Mouse (Mus musculus): ENCODE measurements around the gene Afg1l. TPM values are rescaled to one million over a fixed set of nuclear protein-coding genes. Genes with fewer than 3 reads are reported as not detected.
A peak's percentile ranks its signal among the peaks of the same experiment; 100 is the strongest.

Afg1l gene
- polyA plus RNA-seq, 1 experiment from 2014 or later, result 13.4 TPM

DNA sequence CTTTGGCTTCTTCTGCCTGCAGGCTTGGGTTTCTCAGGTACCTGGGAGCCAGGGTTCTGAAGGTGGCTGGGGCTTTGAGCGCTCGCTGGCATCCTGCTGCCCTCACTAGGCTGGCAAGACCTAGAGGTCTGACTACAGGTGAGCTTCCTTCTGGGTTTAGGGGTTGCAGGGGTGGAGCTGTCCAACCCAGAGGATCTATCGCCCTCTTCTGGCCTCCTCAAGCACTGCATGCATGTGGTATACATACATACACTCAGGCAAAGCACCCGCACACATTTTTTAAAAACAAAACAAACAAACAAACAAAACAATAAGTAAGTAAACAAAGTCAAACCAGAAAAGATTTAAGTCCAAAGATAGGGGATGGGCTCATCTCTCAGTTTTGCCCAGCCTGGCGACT, 187.0 kb downstream of the Afg1l start:
- no peak overlapping the region for H3K9ac ChIP-seq (ENCODE audit: low read depth, low read length)
- ATAC-seq (replicated peaks; ENCODE audit: insufficient number of reproducible peaks, low FRiP score, low TSS enrichment), result no peak; the same call in 1 of the 2 replicates

DNA sequence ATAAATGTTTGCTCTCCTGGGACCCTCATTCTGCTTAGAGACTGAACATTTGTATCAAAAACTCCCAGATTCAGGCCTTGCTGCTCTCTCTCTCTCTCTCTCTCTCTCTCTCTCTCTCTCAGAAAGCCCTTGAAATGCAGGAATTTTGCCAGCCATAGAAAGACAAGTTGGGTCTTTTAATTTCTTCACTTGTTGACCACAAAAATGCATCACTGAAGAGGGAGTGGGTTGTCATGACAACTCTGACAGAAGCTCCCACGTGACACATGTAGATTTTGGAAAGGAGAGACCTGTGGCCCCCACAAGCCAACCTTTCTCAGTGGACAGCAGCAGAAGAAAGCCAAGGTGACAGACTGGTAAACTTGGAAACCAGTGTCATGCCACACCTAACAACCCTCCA, 190.7 kb downstream of the Afg1l start:
- Histone ChIP-seq H3K9ac (ENCODE audit: low read depth, low read length) (no peak overlapping the region), H3K27ac (ENCODE audit: low read depth, low read length) (no peak overlapping the region), H3K4me2 (no peak overlapping the region), H3K36me3 (ENCODE audit: control insufficient read depth, insufficient read depth, low read length) (no peaks in the 10 kb centered on the region), H3K9me3 (replicated peaks; ENCODE audit: control insufficient read depth, low read length) (no peaks in the 10 kb centered on the region; the same call in 1 of the 2 replicates), H3K4me3 (ENCODE audit: low read depth, low read length) (no peak overlapping the region), H3K4me1 (ENCODE audit: control insufficient read depth, insufficient read depth, low read length) (no peaks in the 10 kb centered on the region), H3K27me3 (ENCODE audit: control insufficient read depth, insufficient read depth, low read length) (no peaks in the 10 kb centered on the region)
- WGBS (ENCODE audit: insufficient replicate concordance), result 58% methylated on average over 1 of the region's 1 CpGs
- ATAC-seq (replicated peaks; ENCODE audit: insufficient number of reproducible peaks, low FRiP score, low TSS enrichment), result no peak

More for the DNA sequence above, 187.0 kb downstream of the Afg1l start:
- H3K9me3 ChIP-seq (replicated peaks; ENCODE audit: control insufficient read depth, low read length), result no peaks in the 10 kb centered on the region; the same call in 1 of the 2 replicates
- no peaks in the 10 kb centered on the region for H3K36me3 ChIP-seq (ENCODE audit: control insufficient read depth, insufficient read depth, low read length)
- H3K4me2 ChIP-seq, result no peak overlapping the region
- no peak overlapping the region for H3K27ac ChIP-seq (ENCODE audit: low read depth, low read length)
- no peak overlapping the region for H3K4me3 ChIP-seq (ENCODE audit: low read depth, low read length)
- H3K27me3 ChIP-seq (ENCODE audit: control insufficient read depth, insufficient read depth, low read length), result no peaks in the 10 kb centered on the region
- H3K4me1 ChIP-seq (ENCODE audit: control insufficient read depth, insufficient read depth, low read length), result peaks cover 4% of the 10 kb centered on the region; the same call in 1 of the 2 replicates
- WGBS (ENCODE audit: insufficient replicate concordance), result 60% methylated on average over 5 of the region's 5 CpGs

DNA sequence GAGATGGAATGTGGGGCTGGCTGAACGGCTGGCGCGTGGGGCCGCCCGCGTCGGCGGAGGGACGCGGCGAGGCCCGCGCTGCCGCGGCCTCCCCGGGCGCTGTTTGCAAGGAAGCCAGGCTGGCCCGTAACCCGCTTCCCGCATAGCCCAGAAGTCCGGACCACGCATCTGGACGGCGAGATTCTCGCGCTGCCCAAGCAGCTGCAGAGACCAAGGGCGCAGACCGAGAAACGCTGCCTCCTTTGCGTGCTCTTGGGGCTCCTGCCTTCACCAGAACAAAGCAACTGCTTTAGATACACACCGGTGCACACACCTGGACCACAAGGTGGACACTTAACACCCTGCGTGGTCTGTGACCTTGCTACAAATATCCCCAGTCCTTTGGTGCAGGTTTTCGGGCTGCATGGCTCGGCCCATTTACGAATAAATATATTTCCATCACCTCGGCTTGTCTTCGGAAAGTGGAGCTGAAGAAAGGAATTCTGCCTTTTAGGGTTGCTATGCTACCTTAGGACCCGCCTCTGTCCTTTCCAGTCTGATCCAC, 200.0 kb downstream of the Afg1l start:
- H3K9ac ChIP-seq (ENCODE audit: low read depth, low read length), result peak overlapping the region; percentile 67
- no peak for ATAC-seq (replicated peaks; ENCODE audit: insufficient number of reproducible peaks, low FRiP score, low TSS enrichment)
- H3K4me1 ChIP-seq (ENCODE audit: control insufficient read depth, insufficient read depth, low read length), result peaks cover 20% of the 10 kb centered on the region
- WGBS (ENCODE audit: insufficient replicate concordance), result 2% methylated on average over 28 of the region's 38 CpGs
- peak overlapping the region; percentile 59 for H3K4me3 ChIP-seq (ENCODE audit: low read depth, low read length)
- peak overlapping the region; percentile 88 for H3K27ac ChIP-seq (ENCODE audit: low read depth, low read length)
- H3K36me3 ChIP-seq (ENCODE audit: control insufficient read depth, insufficient read depth, low read length), result no peaks in the 10 kb centered on the region
- no peaks in the 10 kb centered on the region for H3K27me3 ChIP-seq (ENCODE audit: control insufficient read depth, insufficient read depth, low read length)
- H3K9me3 ChIP-seq (replicated peaks; ENCODE audit: control insufficient read depth, low read length), result no peaks in the 10 kb centered on the region
- H3K4me2 ChIP-seq, result peak overlapping the region; percentile 96

DNA sequence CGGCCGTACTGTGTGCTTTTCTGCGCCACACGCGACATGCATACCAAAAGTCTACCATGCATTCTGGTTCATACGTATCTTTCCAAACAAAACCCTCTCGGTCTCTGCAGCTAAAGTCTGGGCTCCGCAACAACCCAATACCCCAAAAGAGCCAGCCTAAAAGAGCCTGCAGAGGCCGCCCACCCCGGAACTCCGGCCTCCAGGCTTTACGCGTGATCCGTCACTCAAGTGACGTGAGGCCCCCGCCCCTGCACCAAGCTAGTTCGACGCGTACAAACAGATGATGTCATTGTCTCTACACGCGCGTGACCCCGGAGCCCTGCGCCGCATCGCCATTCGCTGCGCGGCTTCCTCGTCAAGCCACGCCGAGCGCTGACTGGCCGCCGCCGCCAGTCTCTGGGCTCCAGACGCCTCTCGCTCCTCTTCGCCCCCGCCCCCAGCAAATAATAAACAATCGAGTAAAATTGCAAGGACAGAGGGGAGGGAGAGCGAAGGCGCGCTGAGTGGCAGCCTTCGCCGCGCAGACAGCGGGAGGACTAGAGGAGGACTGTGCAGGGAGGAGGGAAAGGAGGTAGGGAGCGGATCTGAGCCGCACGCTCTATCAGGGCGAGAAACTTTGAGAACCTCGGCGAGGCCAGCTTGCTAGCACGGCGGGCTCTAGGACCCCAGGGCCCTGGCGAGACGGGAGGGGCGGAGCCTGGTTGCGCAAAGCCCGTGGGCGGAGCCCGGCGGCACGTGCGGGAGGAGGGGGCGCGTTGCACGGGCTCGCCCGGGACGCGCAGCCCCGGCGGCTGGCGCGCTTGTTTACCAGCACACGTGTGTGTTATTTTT, 200.7 kb downstream of the Afg1l start:
- peak overlapping the region; percentile 59 for H3K4me3 ChIP-seq (ENCODE audit: low read depth, low read length)
- peak; percentile 86 for ATAC-seq (replicated peaks; ENCODE audit: insufficient number of reproducible peaks, low FRiP score, low TSS enrichment)
- H3K4me1 ChIP-seq (ENCODE audit: control insufficient read depth, insufficient read depth, low read length), result peaks cover 20% of the 10 kb centered on the region
- H3K27ac ChIP-seq (ENCODE audit: low read depth, low read length), result peak overlapping the region; percentile 88
- peak overlapping the region; percentile 88 for H3K9ac ChIP-seq (ENCODE audit: low read depth, low read length)
- no peaks in the 10 kb centered on the region for H3K27me3 ChIP-seq (ENCODE audit: control insufficient read depth, insufficient read depth, low read length)
- under 1% methylated on average over 76 of the region's 78 CpGs for WGBS (ENCODE audit: insufficient replicate concordance)
- no peaks in the 10 kb centered on the region for H3K36me3 ChIP-seq (ENCODE audit: control insufficient read depth, insufficient read depth, low read length)
- H3K9me3 ChIP-seq (replicated peaks; ENCODE audit: control insufficient read depth, low read length), result no peaks in the 10 kb centered on the region
- peak overlapping the region; percentile 96 for H3K4me2 ChIP-seq

DNA sequence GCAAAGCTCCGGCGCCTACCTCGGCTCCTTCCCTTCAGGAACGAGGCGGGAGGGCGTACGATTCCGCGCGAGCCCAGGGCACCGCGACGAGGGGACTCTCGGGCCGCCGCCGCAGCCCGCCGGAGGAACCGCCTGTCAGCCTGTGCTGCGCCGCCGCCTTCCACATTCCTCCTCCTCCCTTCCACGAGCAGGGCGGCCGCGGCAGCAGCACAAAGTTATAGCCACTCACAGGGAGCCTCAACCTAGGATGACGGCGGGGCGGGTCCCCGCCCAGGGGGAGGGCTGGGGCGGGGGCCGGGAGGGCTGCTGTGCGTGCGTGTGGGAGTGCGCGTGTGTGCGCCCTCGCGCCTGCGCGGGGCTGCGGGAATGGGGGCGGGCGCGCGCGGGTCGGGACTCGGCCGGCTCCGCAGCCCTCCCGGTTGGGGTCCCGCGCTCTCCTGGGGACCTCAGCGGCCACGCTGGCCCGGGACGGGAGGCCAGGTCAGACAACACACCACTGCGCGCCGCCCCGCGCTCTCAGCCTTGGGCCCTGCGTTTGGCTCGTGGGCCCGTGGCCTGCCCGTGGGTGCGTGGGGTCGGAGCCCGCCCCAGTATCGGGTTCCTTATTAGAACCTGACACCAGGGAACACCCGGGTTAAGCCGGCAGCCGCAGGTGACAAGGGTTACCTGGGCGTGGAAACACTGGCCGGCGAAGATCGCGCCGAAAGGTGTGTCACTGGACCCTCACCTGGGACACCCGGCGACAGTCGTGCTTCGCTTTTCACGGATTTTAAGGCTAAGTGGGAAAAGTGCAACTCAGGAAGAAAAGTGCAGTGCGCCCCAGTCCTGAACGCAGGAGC, 201.6 kb downstream of the Afg1l start, which contains the start of gene Foxo3:
Gene Foxo3, minus strand, starts transcription at position 249 of the 839 bp plus-strand sequence.
- under 1% methylated on average over 62 of the region's 88 CpGs for WGBS (ENCODE audit: insufficient replicate concordance)

DNA sequence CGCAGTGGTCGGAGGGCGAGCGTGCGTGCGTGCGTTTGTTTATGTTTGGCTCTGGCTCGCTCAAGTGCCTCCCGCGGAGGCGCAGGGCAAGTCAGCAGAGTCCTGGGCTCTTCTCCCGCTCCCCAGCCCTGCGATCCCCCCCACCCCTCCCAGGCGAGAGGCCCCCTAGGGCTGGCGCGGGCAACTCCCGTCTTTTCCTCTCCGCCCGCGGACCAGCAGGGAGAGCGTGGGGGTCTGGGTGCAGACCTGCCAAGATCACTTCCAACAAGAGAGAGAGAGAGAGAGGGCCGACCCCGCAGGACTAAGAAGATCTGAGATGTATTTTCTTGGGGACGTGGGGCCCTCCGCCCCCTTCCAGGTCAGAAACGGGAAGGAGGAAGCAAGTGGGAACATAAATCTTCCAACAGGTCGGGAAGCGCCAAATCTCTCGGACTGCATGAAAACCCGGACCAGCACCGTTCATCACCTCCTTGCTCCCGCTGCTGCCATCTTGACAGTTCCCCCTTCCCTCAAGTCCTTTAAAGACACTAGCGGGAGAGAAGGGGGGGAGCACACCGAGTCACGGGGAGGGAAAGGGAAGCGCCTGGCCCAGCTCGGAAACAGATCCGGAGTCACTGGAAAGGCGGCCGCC, 202.4 kb downstream of the Afg1l start:
- no peaks in the 10 kb centered on the region for H3K27me3 ChIP-seq (ENCODE audit: control insufficient read depth, insufficient read depth, low read length)
- 2% methylated on average over 38 of the region's 40 CpGs for WGBS (ENCODE audit: insufficient replicate concordance)
- no peak for ATAC-seq (replicated peaks; ENCODE audit: insufficient number of reproducible peaks, low FRiP score, low TSS enrichment)
- H3K9me3 ChIP-seq (replicated peaks; ENCODE audit: control insufficient read depth, low read length), result no peaks in the 10 kb centered on the region
- H3K27ac ChIP-seq (ENCODE audit: low read depth, low read length), result peak overlapping the region; percentile 88
- no peaks in the 10 kb centered on the region for H3K36me3 ChIP-seq (ENCODE audit: control insufficient read depth, insufficient read depth, low read length)
- peaks cover 32% of the 10 kb centered on the region for H3K4me1 ChIP-seq (ENCODE audit: control insufficient read depth, insufficient read depth, low read length)
- H3K4me3 ChIP-seq (ENCODE audit: low read depth, low read length), result peak overlapping the region; percentile 59
- peak overlapping the region; percentile 88 for H3K9ac ChIP-seq (ENCODE audit: low read depth, low read length)
- H3K4me2 ChIP-seq, result peak overlapping the region; percentile 96

More for the DNA sequence above, 201.6 kb downstream of the Afg1l start, which contains the start of gene Foxo3:
- no peaks in the 10 kb centered on the region for H3K27me3 ChIP-seq (ENCODE audit: control insufficient read depth, insufficient read depth, low read length)
- no peaks in the 10 kb centered on the region for H3K36me3 ChIP-seq (ENCODE audit: control insufficient read depth, insufficient read depth, low read length)
- peak within 1 kb of the TSS; percentile 59 for H3K4me3 ChIP-seq (ENCODE audit: low read depth, low read length)
- no peaks in the 10 kb centered on the region for H3K9me3 ChIP-seq (replicated peaks; ENCODE audit: control insufficient read depth, low read length)
- peak within 1 kb of the TSS; percentile 88 for H3K27ac ChIP-seq (ENCODE audit: low read depth, low read length)
- peaks cover 25% of the 10 kb centered on the region for H3K4me1 ChIP-seq (ENCODE audit: control insufficient read depth, insufficient read depth, low read length)
- peak within 1 kb of the TSS; percentile 96 for H3K4me2 ChIP-seq
- peak within 1 kb of the TSS; percentile 88 for H3K9ac ChIP-seq (ENCODE audit: low read depth, low read length)
- ATAC-seq (replicated peaks; ENCODE audit: insufficient number of reproducible peaks, low FRiP score, low TSS enrichment), result peak; percentile 78

DNA sequence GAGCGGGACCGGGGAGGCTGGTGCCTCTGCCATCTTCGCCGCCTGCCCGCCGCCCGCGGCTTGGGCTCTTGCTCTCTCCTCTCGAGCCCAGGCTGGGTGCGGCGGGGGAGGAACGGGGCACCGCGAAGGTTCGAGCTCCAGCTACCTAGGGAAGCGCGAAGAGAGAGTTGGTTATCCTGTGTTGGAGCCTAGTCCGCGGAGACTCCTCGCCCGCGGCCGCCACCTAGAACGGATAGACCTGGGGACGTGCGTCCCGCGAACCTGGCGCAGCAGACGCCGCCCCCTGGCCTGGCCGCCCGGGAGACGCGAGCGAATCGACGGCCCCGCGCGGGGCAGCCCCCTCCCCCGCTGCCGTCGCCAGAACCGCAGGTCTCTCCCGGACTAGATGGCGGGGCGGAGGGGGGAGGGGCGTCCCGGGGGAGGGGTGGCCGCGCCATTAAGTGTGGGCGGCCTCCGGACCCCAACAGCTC, 202.9 kb downstream of the Afg1l start:
- H3K4me1 ChIP-seq (ENCODE audit: control insufficient read depth, insufficient read depth, low read length), result peaks cover 36% of the 10 kb centered on the region
- peak overlapping the region; percentile 88 for H3K9ac ChIP-seq (ENCODE audit: low read depth, low read length)
- H3K9me3 ChIP-seq (replicated peaks; ENCODE audit: control insufficient read depth, low read length), result no peaks in the 10 kb centered on the region
- H3K4me3 ChIP-seq (ENCODE audit: low read depth, low read length), result peak overlapping the region; percentile 59
- H3K36me3 ChIP-seq (ENCODE audit: control insufficient read depth, insufficient read depth, low read length), result no peaks in the 10 kb centered on the region
- no peaks in the 10 kb centered on the region for H3K27me3 ChIP-seq (ENCODE audit: control insufficient read depth, insufficient read depth, low read length)
- ATAC-seq (replicated peaks; ENCODE audit: insufficient number of reproducible peaks, low FRiP score, low TSS enrichment), result no peak
- WGBS (ENCODE audit: insufficient replicate concordance), result under 1% methylated on average over 51 of the region's 54 CpGs
- H3K27ac ChIP-seq (ENCODE audit: low read depth, low read length), result peak overlapping the region; percentile 88
- peak overlapping the region; percentile 96 for H3K4me2 ChIP-seq

Measured in heart, embryonic 11.5 days (tissue).